Mouse (Mus musculus): Measurements from ENCODE around the gene Cd300e. TPM values are rescaled to one million over a fixed set of nuclear protein-coding genes. Genes with fewer than 3 reads are reported as not detected.

The Cd300e gene
- polyA plus RNA-seq, 1 experiment from 2014 or later, result not detected

Other genes starting within 250 kb of the Cd300e start
- gene Gprc5c, start 211.0 kb downstream of the Cd300e start, polyA plus RNA-seq (2016; fragmentation: Nextera tagmentation; extraction: Ambion mirVana), result 50.7 and 53.8 TPM in 2 replicates
- 0.70 and 0.88 TPM in 2 replicates for gene Cd300a, start 172.1 kb downstream of the Cd300e start, polyA plus RNA-seq (2016; fragmentation: Nextera tagmentation; extraction: Ambion mirVana)
- not detected in 2 replicates for gene Cd300lb, start 127.8 kb downstream of the Cd300e start, polyA plus RNA-seq (2016; fragmentation: Nextera tagmentation; extraction: Ambion mirVana)
- gene Cd300c, start 93.0 kb downstream of the Cd300e start, polyA plus RNA-seq (2016; fragmentation: Nextera tagmentation; extraction: Ambion mirVana), result not detected in 2 replicates
- gene Cd300ld, start 72.3 kb downstream of the Cd300e start, polyA plus RNA-seq (2016; fragmentation: Nextera tagmentation; extraction: Ambion mirVana), result 0.10 TPM in 1 of 2 replicates, not detected in the other
- gene Cd300c2, start 60.3 kb downstream of the Cd300e start, polyA plus RNA-seq (2016; fragmentation: Nextera tagmentation; extraction: Ambion mirVana), result 0.73 and 0.83 TPM in 2 replicates
- not detected in 2 replicates for gene Cd300ld2, start 46.0 kb downstream of the Cd300e start, polyA plus RNA-seq (2016; fragmentation: Nextera tagmentation; extraction: Ambion mirVana)
- gene Cd300ld4, start 35.2 kb downstream of the Cd300e start, polyA plus RNA-seq (2016; fragmentation: Nextera tagmentation; extraction: Ambion mirVana), result not detected in 2 replicates
- not detected in 2 replicates for gene Cd300ld5, start 24.4 kb downstream of the Cd300e start, polyA plus RNA-seq (2016; fragmentation: Nextera tagmentation; extraction: Ambion mirVana)
- gene Cd300ld3, start 13.8 kb downstream of the Cd300e start, polyA plus RNA-seq (2016; fragmentation: Nextera tagmentation; extraction: Ambion mirVana), result not detected in 2 replicates
- gene Rab37, start 29.3 kb upstream of the Cd300e start, polyA plus RNA-seq (2016; fragmentation: Nextera tagmentation; extraction: Ambion mirVana), result 1.4 and 1.8 TPM in 2 replicates
- gene Cd300lf, start 71.8 kb upstream of the Cd300e start, polyA plus RNA-seq (2016; fragmentation: Nextera tagmentation; extraction: Ambion mirVana), result 0.26 TPM in 2 replicates
- gene Slc9a3r1, start 101.2 kb upstream of the Cd300e start, polyA plus RNA-seq (2016; fragmentation: Nextera tagmentation; extraction: Ambion mirVana), result 23.9 and 25.0 TPM in 2 replicates
- gene Tmem104, start 125.3 kb upstream of the Cd300e start, polyA plus RNA-seq (2016; fragmentation: Nextera tagmentation; extraction: Ambion mirVana), result 5.8 and 8.2 TPM in 2 replicates
- 17.8 and 23.6 TPM in 2 replicates for gene Nat9, start 125.7 kb upstream of the Cd300e start, polyA plus RNA-seq (2016; fragmentation: Nextera tagmentation; extraction: Ambion mirVana)
- 0.09 and 0.21 TPM in 2 replicates for gene Grin2c, start 205.1 kb upstream of the Cd300e start, polyA plus RNA-seq (2016; fragmentation: Nextera tagmentation; extraction: Ambion mirVana)
- gene Fdxr, start 214.9 kb upstream of the Cd300e start, polyA plus RNA-seq (2016; fragmentation: Nextera tagmentation; extraction: Ambion mirVana), result 13.2 and 16.1 TPM in 2 replicates
- gene Fads6, start 235.5 kb upstream of the Cd300e start, polyA plus RNA-seq (2016; fragmentation: Nextera tagmentation; extraction: Ambion mirVana), result 0.10 and 0.15 TPM in 2 replicates
- gene Otop2, start 245.0 kb upstream of the Cd300e start, polyA plus RNA-seq (2016; fragmentation: Nextera tagmentation; extraction: Ambion mirVana), result 0.56 TPM in 1 of 2 replicates, not detected in the other

Measured in limb, embryonic 12.5 days (tissue).